Mouse (Mus musculus) forebrain, embryonic 16.5 days (tissue): ENCODE data around the gene Tmem25. TPM values are rescaled to one million over a fixed set of nuclear protein-coding genes. Genes with fewer than 3 reads are reported as not detected.
A peak's percentile ranks its signal among the peaks of the same experiment; 100 is the strongest.

ENCODE experiments used
- ATAC-seq: fragments of 200-750 bp; cut with Nextera tagmentation; 2 replicates; pipeline ENCODE4 v1.8.0; 2017; ENCODE audit warnings: mild to moderate bottlenecking, moderate library complexity
- H3K27ac ChIP-seq: fragments of 300-500 bp; sonication (generic); 2 replicates; pipeline ENCODE4 v1.5.1; 2014; ENCODE audit warnings: low read length, control low read depth
- H3K27me3 ChIP-seq: fragments of 300-500 bp; sonication (generic); replicated peaks from 2 replicates; pipeline ENCODE4 v1.6.1; 2014; ENCODE audit warnings: low read length; ENCODE audit not compliant: control insufficient read depth, insufficient read depth
- H3K36me3 ChIP-seq: fragments of 300-500 bp; sonication (generic); 2 replicates; pipeline ENCODE4 v1.6.1; 2014; ENCODE audit not compliant: control insufficient read depth, insufficient read depth
- H3K4me1 ChIP-seq: fragments of 300-500 bp; sonication (generic); replicated peaks from 2 replicates; pipeline ENCODE4 v1.6.1; 2014; ENCODE audit warnings: low read length; ENCODE audit not compliant: control insufficient read depth, insufficient read depth
- H3K4me2 ChIP-seq: fragments of 300-500 bp; sonication (generic); 2 replicates; pipeline ENCODE4 v1.6.1; 2014; ENCODE audit warnings: mild to moderate bottlenecking, low read length, control low read depth
- H3K4me3 ChIP-seq: fragments of 300-500 bp; sonication (generic); replicated peaks from 2 replicates; pipeline ENCODE4 v1.5.1; 2014; ENCODE audit warnings: mild to moderate bottlenecking, low read length, control low read depth
- H3K9ac ChIP-seq: fragments of 300-500 bp; sonication (generic); replicated peaks from 2 replicates; pipeline ENCODE4 v1.6.1; 2014; ENCODE audit warnings: low read depth, low read length, control low read depth
- H3K9me3 ChIP-seq: fragments of 300-500 bp; sonication (generic); 2 replicates; pipeline ENCODE4 v1.6.1; 2016; ENCODE audit warnings: low read length; ENCODE audit not compliant: control insufficient read depth
- WGBS: fragments of 180-500 bp; shearing (Covaris S2); extraction: QIAGEN DNeasy Blood & Tissue Kit; methylation state at CpG from one replicate; pipeline ENCODE4 v1.1.7; 2014; 5-methylcytosine and 5-hydroxymethylcytosine counted together
- polyA plus RNA-seq: library from polyadenylated mRNA; unstranded; fragments of >200 nt; fragmentation: Nextera tagmentation; extraction: Ambion mirVana; gene quantifications from 2 replicates; pipeline ENCODE4 v1.2.1, GENCODE M21; 2015

The Tmem25 gene
- polyA plus RNA-seq = 7.0 and 10.3 TPM in 2 replicates

GRCm38 (mm10) chr9:44799102-44799957 lies at the start of gene Tmem25:
Tmem25 (minus strand) TSS chr9:44799307.
- no peaks in the 10 kb centered on the region for H3K36me3 ChIP-seq
- H3K9me3 ChIP-seq = no peaks in the 10 kb centered on the region
- ATAC-seq = peak; percentile 98
- peaks cover 13% of the 10 kb centered on the region for H3K4me1 ChIP-seq
- H3K4me3 ChIP-seq = peak within 1 kb of the TSS; percentile 64
- peak within 1 kb of the TSS; percentile 85 for H3K4me2 ChIP-seq
- WGBS = under 1% methylated on average over 75 of the region's 75 CpGs
- H3K9ac ChIP-seq = peak within 1 kb of the TSS; percentile 69
- no peaks in the 10 kb centered on the region for H3K27me3 ChIP-seq
- H3K27ac ChIP-seq = 0 out of 2 replicates have a peak within 1 kb of the TSS, but pooled peaks have one; percentile 10

- H3K4me2 ChIP-seq = no peak overlapping the region
- no peaks in the 10 kb centered on the region for H3K4me1 ChIP-seq
- H3K27ac ChIP-seq = no peak overlapping the region
- H3K4me3 ChIP-seq = no peak overlapping the region
- 78% methylated on average over 6 of the region's 6 CpGs for WGBS
- peaks cover 38% of the 10 kb centered on the region for H3K36me3 ChIP-seq
- ATAC-seq = no peak
- H3K27me3 ChIP-seq = no peaks in the 10 kb centered on the region
- H3K9me3 ChIP-seq = no peaks in the 10 kb centered on the region
- no peak overlapping the region for H3K9ac ChIP-seq
Observed at GRCm38 (mm10) chr9:44847446-44847845, 48.3 kb upstream of the Tmem25 start.

- 87% methylated on average over 10 of the region's 10 CpGs for WGBS
- H3K9me3 ChIP-seq = no peaks in the 10 kb centered on the region
- H3K27me3 ChIP-seq = no peaks in the 10 kb centered on the region
- no peaks in the 10 kb centered on the region for H3K4me1 ChIP-seq
- no peak overlapping the region for H3K9ac ChIP-seq
- H3K27ac ChIP-seq = no peak overlapping the region
- no peak overlapping the region for H3K4me3 ChIP-seq
- H3K36me3 ChIP-seq = peaks cover 34% of the 10 kb centered on the region
- no peak for ATAC-seq
- no peak overlapping the region for H3K4me2 ChIP-seq
Observed at GRCm38 (mm10) chr9:44841241-44841640, 42.1 kb upstream of the Tmem25 start.

GRCm38 (mm10) chr9:44836439-44836838 lies 37.3 kb upstream of the Tmem25 start:
- no peak overlapping the region for H3K27ac ChIP-seq
- no peak overlapping the region for H3K9ac ChIP-seq
- peaks cover 49% of the 10 kb centered on the region for H3K36me3 ChIP-seq
- H3K4me1 ChIP-seq = no peaks in the 10 kb centered on the region
- no peaks in the 10 kb centered on the region for H3K27me3 ChIP-seq
- ATAC-seq = no peak
- no peak overlapping the region for H3K4me2 ChIP-seq
- no peak overlapping the region for H3K4me3 ChIP-seq
- 41% methylated on average over 7 of the region's 7 CpGs for WGBS
- no peaks in the 10 kb centered on the region for H3K9me3 ChIP-seq

GRCm38 (mm10) chr9:44832356-44832755 lies 33.2 kb upstream of the Tmem25 start:
- ATAC-seq = no peak
- 67% methylated on average over 4 of the region's 4 CpGs for WGBS

GRCm38 (mm10) chr9:44830506-44830905 lies 31.4 kb upstream of the Tmem25 start:
- H3K9ac ChIP-seq = no peak overlapping the region
- peaks cover 65% of the 10 kb centered on the region for H3K36me3 ChIP-seq
- H3K4me2 ChIP-seq = no peak overlapping the region
- no peak overlapping the region for H3K27ac ChIP-seq
- no peak for ATAC-seq
- no peak overlapping the region for H3K4me3 ChIP-seq
- no peaks in the 10 kb centered on the region for H3K9me3 ChIP-seq
- no peaks in the 10 kb centered on the region for H3K27me3 ChIP-seq
- no peaks in the 10 kb centered on the region for H3K4me1 ChIP-seq
- 53% methylated on average over 2 of the region's 2 CpGs for WGBS

More at GRCm38 (mm10) chr9:44832356-44832755, 33.2 kb upstream of the Tmem25 start:
- Histone ChIP-seq H3K9ac (no peak overlapping the region), H3K9me3 (no peaks in the 10 kb centered on the region), H3K36me3 (peaks cover 61% of the 10 kb centered on the region), H3K4me3 (no peak overlapping the region), H3K4me2 (no peak overlapping the region), H3K27me3 (no peaks in the 10 kb centered on the region), H3K4me1 (no peaks in the 10 kb centered on the region), H3K27ac (no peak overlapping the region)

GRCm38 (mm10) chr9:44828944-44829343 lies 29.8 kb upstream of the Tmem25 start:
- H3K9ac ChIP-seq = no peak overlapping the region

GRCm38 (mm10) chr9:44826660-44827059 lies 27.6 kb upstream of the Tmem25 start:
- Histone ChIP-seq H3K4me3 (no peak overlapping the region), H3K4me1 (no peaks in the 10 kb centered on the region), H3K27ac (no peak overlapping the region), H3K27me3 (no peaks in the 10 kb centered on the region), H3K9ac (no peak overlapping the region), H3K4me2 (no peak overlapping the region), H3K36me3 (peaks cover 68% of the 10 kb centered on the region), H3K9me3 (no peaks in the 10 kb centered on the region)
- no peak for ATAC-seq
- WGBS = 92% methylated on average over 7 of the region's 7 CpGs

More at GRCm38 (mm10) chr9:44828944-44829343, 29.8 kb upstream of the Tmem25 start:
- Histone ChIP-seq H3K4me3 (no peak overlapping the region), H3K9me3 (no peaks in the 10 kb centered on the region), H3K27ac (no peak overlapping the region), H3K36me3 (peaks cover 64% of the 10 kb centered on the region), H3K4me1 (no peaks in the 10 kb centered on the region), H3K4me2 (no peak overlapping the region), H3K27me3 (no peaks in the 10 kb centered on the region)
- WGBS = 94% methylated on average over 11 of the region's 11 CpGs
- ATAC-seq = no peak

GRCm38 (mm10) chr9:44819920-44820827 lies 21.1 kb upstream of the Tmem25 start:
- H3K9me3 ChIP-seq = no peaks in the 10 kb centered on the region
- H3K4me3 ChIP-seq = no peak overlapping the region
- H3K9ac ChIP-seq = no peak overlapping the region
- 87% methylated on average over 15 of the region's 15 CpGs for WGBS
- H3K4me1 ChIP-seq = no peaks in the 10 kb centered on the region
- ATAC-seq = no peak
- peaks cover 92% of the 10 kb centered on the region for H3K36me3 ChIP-seq
- H3K27me3 ChIP-seq = no peaks in the 10 kb centered on the region
- no peak overlapping the region for H3K27ac ChIP-seq
- H3K4me2 ChIP-seq = no peak overlapping the region
